Mouse (Mus musculus) heart, embryonic 12.5 days (tissue): ENCODE data around the gene Tas2r110. TPM values are rescaled to one million over a fixed set of nuclear protein-coding genes. Genes with fewer than 3 reads are reported as not detected.

Source experiments
- ATAC-seq: fragments of 200-750 bp; cut with Nextera tagmentation; 2 replicates; pipeline ENCODE4 v1.8.0; 2017; ENCODE audit warnings: moderate TSS enrichment, moderate library complexity; ENCODE audit not compliant: insufficient number of reproducible peaks, low FRiP score
- H3K27ac ChIP-seq: fragments of 300-500 bp; sonication (generic); 2 replicates; pipeline ENCODE4 v1.5.1; 2016; ENCODE audit warnings: mild to moderate bottlenecking, moderate library complexity; ENCODE audit not compliant: poor library complexity, severe bottlenecking
- H3K27me3 ChIP-seq: fragments of 300-500 bp; sonication (generic); replicated peaks from 2 replicates; pipeline ENCODE4 v1.6.1; 2016; ENCODE audit warnings: mild to moderate bottlenecking, moderate library complexity
- H3K36me3 ChIP-seq: fragments of 300-500 bp; sonication (generic); 2 replicates; pipeline ENCODE4 v1.6.1; 2016; ENCODE audit warnings: mild to moderate bottlenecking, moderate library complexity
- H3K4me1 ChIP-seq: fragments of 300-500 bp; sonication (generic); replicated peaks from 2 replicates; pipeline ENCODE4 v1.6.1; 2016; ENCODE audit warnings: mild to moderate bottlenecking
- H3K4me2 ChIP-seq: fragments of 300-500 bp; sonication (generic); 2 replicates; pipeline ENCODE4 v1.6.1; 2016; ENCODE audit warnings: mild to moderate bottlenecking, moderate library complexity
- H3K4me3 ChIP-seq: fragments of 300-500 bp; sonication (generic); 2 replicates; pipeline ENCODE4 v1.5.1; 2016; ENCODE audit warnings: mild to moderate bottlenecking
- H3K9ac ChIP-seq: fragments of 300-500 bp; sonication (generic); 2 replicates; pipeline ENCODE4 v1.6.1; 2016; ENCODE audit warnings: mild to moderate bottlenecking, moderate library complexity
- H3K9me3 ChIP-seq: fragments of 300-500 bp; sonication (generic); replicated peaks from 2 replicates; pipeline ENCODE4 v1.6.1; 2016; ENCODE audit warnings: mild to moderate bottlenecking, moderate library complexity
- WGBS: fragments of 180-500 bp; shearing (Covaris S2); methylation state at CpG from one replicate; pipeline ENCODE4 v1.1.7; 2016; 5-methylcytosine and 5-hydroxymethylcytosine counted together
- polyA plus RNA-seq: library from polyadenylated mRNA; unstranded; fragments of >200 nt; fragmentation: Nextera tagmentation; extraction: Ambion mirVana; gene quantifications from 2 replicates; pipeline ENCODE4 v1.2.1, GENCODE M21; 2016

Tas2r110 gene
- polyA plus RNA-seq = not detected in 2 replicates

GRCm38 (mm10) chr6:132867708-132868107, at the start of gene Tas2r110:
Gene Tas2r110, plus strand, starts transcription at chr6:132868008.
- Histone ChIP-seq H3K36me3 (no peaks in the 10 kb centered on the region), H3K4me1 (no peaks in the 10 kb centered on the region), H3K9ac (no peak within 1 kb of the TSS), H3K4me2 (no peak within 1 kb of the TSS), H3K4me3 (no peak within 1 kb of the TSS), H3K9me3 (no peaks in the 10 kb centered on the region), H3K27ac (no peak within 1 kb of the TSS), H3K27me3 (no peaks in the 10 kb centered on the region)
- no peak for ATAC-seq

DNA sequence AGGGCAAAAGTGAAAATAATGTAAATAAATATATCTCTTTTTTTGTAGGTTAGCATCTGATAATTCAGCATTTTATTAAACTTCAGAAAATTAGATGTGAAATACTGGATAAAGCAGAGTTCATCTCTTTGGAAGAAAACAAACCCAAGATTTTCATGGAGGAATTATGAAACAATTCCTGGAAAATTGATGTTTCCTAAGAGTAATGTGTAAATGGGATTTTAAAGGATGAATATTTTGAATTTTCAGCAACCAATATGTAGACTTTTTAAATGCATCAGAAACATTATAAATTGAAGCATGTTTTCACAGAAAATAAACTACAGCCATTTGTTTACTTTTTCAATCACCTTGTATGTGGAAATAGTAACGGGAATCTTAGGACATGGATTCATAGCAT, 21.0 kb upstream of the Tas2r110 start, which contains the start of gene Tas2r123:
TSS of gene Tas2r123 (plus strand) at position 301 of the 400 bp plus-strand sequence.
- Histone ChIP-seq H3K4me3 (no peak within 1 kb of the TSS), H3K27ac (no peak within 1 kb of the TSS), H3K9me3 (no peaks in the 10 kb centered on the region), H3K4me2 (no peak within 1 kb of the TSS), H3K36me3 (no peaks in the 10 kb centered on the region), H3K4me1 (no peaks in the 10 kb centered on the region), H3K27me3 (no peaks in the 10 kb centered on the region), H3K9ac (no peak within 1 kb of the TSS)
- WGBS = 71% methylated on average over 1 of the region's 1 CpGs
- no peak for ATAC-seq

DNA sequence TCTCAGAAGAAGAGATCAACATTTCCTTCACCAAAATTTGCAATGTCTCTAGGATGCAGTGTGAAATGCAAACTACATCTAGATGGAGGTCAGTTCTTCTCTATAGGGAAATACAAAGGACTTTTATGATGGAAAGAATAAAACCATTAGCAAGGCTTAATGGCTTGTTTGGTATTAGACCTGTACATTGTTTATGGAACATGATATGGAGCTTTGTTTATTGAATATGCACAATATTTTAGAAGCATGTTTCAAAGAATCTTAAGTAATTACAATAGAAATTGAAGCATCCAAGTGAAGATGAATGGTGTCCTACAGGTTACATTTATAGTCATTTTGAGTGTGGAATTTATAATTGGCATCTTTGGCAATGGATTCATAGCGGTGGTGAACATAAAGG, 12.7 kb upstream of the Tas2r110 start, which contains the start of gene Tas2r116:
TSS of gene Tas2r116 (plus strand) at position 301 of the 400 bp plus-strand sequence.
- Histone ChIP-seq H3K9me3 (0 out of 2 replicates have a peak, but pooled peaks cover 4% of the 10 kb centered on the region), H3K27ac (no peak within 1 kb of the TSS), H3K4me1 (no peaks in the 10 kb centered on the region), H3K4me2 (no peak within 1 kb of the TSS), H3K9ac (no peak within 1 kb of the TSS), H3K27me3 (no peaks in the 10 kb centered on the region), H3K36me3 (no peaks in the 10 kb centered on the region), H3K4me3 (no peak within 1 kb of the TSS)
- WGBS = 65% methylated on average over 1 of the region's 1 CpGs
- ATAC-seq = no peak

DNA sequence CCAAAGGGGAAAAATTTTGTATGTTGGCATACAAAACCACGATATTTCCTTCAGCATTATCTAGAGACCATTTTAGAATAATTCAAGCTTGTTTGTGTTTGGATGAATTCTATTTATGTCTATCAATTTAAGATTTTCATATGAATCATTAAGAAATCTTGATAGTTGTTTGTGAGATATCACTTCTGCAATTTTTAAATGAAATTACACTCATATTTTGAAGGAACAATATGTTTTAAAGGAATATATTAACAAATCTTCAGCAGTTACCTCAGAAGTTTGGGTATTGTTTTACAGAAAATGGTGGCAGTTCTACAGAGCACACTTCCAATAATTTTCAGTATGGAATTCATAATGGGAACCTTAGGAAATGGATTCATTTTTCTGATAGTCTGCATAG, 24.9 kb downstream of the Tas2r110 start, which contains the start of gene Tas2r113:
TSS of gene Tas2r113 (plus strand) at position 301 of the 400 bp plus-strand sequence.
- ATAC-seq = no peak
- H3K4me3 ChIP-seq = no peak within 1 kb of the TSS

DNA sequence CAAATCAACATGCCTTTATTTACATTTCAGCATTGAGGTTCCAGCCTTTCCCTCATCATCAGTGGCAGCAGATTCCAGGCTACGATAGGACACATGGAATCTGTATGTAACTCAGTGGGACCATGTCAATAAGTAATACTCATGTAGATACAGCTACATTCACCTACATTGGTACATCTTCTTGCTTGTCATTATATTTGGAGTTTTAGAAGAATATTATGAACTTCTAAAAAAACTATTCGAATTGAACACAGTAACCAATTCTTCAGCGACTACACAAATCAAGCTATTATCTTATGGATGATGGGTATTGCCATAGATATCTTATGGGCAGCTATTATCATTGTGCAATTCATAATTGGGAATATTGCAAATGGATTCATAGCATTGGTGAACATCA, 41.5 kb downstream of the Tas2r110 start, which contains the start of gene Tas2r125:
TSS of gene Tas2r125 (plus strand) at position 301 of the 400 bp plus-strand sequence.
- 0 out of 2 replicates have a peak, but pooled peaks cover 5% of the 10 kb centered on the region for H3K9me3 ChIP-seq
- no peak within 1 kb of the TSS for H3K27ac ChIP-seq
- H3K4me1 ChIP-seq = no peaks in the 10 kb centered on the region
- no peak within 1 kb of the TSS for H3K9ac ChIP-seq
- H3K36me3 ChIP-seq = no peaks in the 10 kb centered on the region
- no peak within 1 kb of the TSS for H3K4me2 ChIP-seq
- 73% methylated on average over 3 of the region's 3 CpGs for WGBS
- no peak within 1 kb of the TSS for H3K4me3 ChIP-seq
- ATAC-seq = no peak
- no peaks in the 10 kb centered on the region for H3K27me3 ChIP-seq

More for the DNA sequence above, 24.9 kb downstream of the Tas2r110 start, which contains the start of gene Tas2r113:
- Histone ChIP-seq H3K27me3 (no peaks in the 10 kb centered on the region), H3K27ac (no peak within 1 kb of the TSS), H3K36me3 (no peaks in the 10 kb centered on the region), H3K4me1 (no peaks in the 10 kb centered on the region), H3K9ac (no peak within 1 kb of the TSS), H3K4me2 (no peak within 1 kb of the TSS), H3K9me3 (no peaks in the 10 kb centered on the region)
- WGBS = 63% methylated on average over 1 of the region's 1 CpGs

Other genes with a start within 250 kb of the Tas2r110 start
- gene A630073D07Rik, start 216.5 kb upstream of the Tas2r110 start, polyA plus RNA-seq = not detected in 2 replicates
- gene Tas2r120, start 211.1 kb upstream of the Tas2r110 start, polyA plus RNA-seq = not detected in 2 replicates
- not detected in 2 replicates for gene Tas2r121, start 167.0 kb upstream of the Tas2r110 start, polyA plus RNA-seq
- not detected in 2 replicates for gene Tas2r122, start 156.1 kb upstream of the Tas2r110 start, polyA plus RNA-seq
- gene Tas2r115, start 130.0 kb upstream of the Tas2r110 start, polyA plus RNA-seq = not detected in 2 replicates
- not detected in 2 replicates for gene Tas2r124, start 113.3 kb upstream of the Tas2r110 start, polyA plus RNA-seq
- not detected in 2 replicates for gene Tas2r102, start 105.9 kb upstream of the Tas2r110 start, polyA plus RNA-seq
- gene Tas2r136, start 89.8 kb upstream of the Tas2r110 start, polyA plus RNA-seq = not detected in 2 replicates
- gene Tas2r117, start 65.2 kb upstream of the Tas2r110 start, polyA plus RNA-seq = not detected in 2 replicates
- not detected in 2 replicates for gene Tas2r123, start 20.9 kb upstream of the Tas2r110 start, polyA plus RNA-seq
- gene Tas2r116, start 12.6 kb upstream of the Tas2r110 start, polyA plus RNA-seq = not detected in 2 replicates
- not detected in 2 replicates for gene Tas2r113, start 25.0 kb downstream of the Tas2r110 start, polyA plus RNA-seq
- gene Tas2r125, start 41.6 kb downstream of the Tas2r110 start, polyA plus RNA-seq = not detected in 2 replicates
- gene Tas2r129, start 83.1 kb downstream of the Tas2r110 start, polyA plus RNA-seq = not detected in 2 replicates
- not detected in 2 replicates for gene Tas2r131, start 89.9 kb downstream of the Tas2r110 start, polyA plus RNA-seq
- gene Tas2r109, start 113.0 kb downstream of the Tas2r110 start, polyA plus RNA-seq = not detected in 2 replicates
- gene Tas2r103, start 169.1 kb downstream of the Tas2r110 start, polyA plus RNA-seq = not detected in 2 replicates
- gene Tas2r140, start 187.8 kb downstream of the Tas2r110 start, polyA plus RNA-seq = not detected in 2 replicates
- 79.3 and 84.2 TPM in 2 replicates for gene Smim10l1, start 236.9 kb downstream of the Tas2r110 start, polyA plus RNA-seq